Mouse (Mus musculus): ENCODE results near the gene Epo.

The Epo gene

GRCm38 (mm10) chr5:137466946-137467345 lies 66.1 kb downstream of the Epo start:
- no peak for DNase-seq

GRCm38 (mm10) chr5:137465049-137465448 lies 68.0 kb downstream of the Epo start:
- no peak for DNase-seq

GRCm38 (mm10) chr5:137455866-137456591 lies 77.0 kb downstream of the Epo start:
- no peak for DNase-seq

DNA sequence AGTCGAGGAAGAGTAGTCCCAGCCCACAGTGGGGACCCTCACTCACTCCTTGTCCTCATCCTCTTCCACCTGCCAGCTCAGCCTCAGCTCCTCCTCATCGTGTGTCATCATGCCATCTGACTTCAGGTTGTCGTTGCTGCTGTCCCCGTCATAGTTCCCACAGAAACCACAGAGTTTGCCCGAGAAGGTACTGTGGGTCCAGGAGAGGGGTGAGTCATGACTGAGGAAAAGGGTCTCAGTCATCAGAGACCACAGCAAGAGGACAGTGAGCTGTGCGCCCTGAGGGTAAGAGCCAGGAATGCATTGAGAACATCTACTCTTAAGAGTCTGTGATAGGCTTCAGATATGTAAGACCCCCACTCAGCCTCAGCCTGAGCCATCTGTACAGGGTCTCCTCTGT lies 77.8 kb downstream of the Epo start:
- DNase-seq: no peak

- DNase-seq: no peak
Measured at GRCm38 (mm10) chr5:137445536-137445935, 87.5 kb downstream of the Epo start.

- no peak for DNase-seq
Measured at GRCm38 (mm10) chr5:137440216-137440855, 92.7 kb downstream of the Epo start.

DNA sequence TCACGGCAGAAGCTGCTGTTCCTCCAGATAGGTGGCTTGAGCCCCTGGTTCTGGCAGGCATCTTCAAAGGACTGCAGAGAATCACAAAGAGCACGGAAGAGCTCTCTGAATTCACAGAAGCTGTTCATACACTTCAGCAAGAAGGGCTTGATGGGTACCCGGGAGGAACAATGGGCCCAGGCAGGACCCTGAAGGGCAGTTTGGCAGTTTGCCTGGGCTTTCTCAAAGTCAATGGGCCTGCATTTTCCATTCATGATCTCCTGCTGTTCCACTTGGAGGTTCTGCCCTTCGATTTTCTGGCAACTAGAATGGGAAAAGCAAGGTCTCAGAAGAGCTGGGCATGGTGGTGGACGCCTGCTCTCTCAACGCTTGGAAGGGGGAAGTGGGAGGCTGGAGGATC lies 99.2 kb downstream of the Epo start:
- DNase-seq: no peak

Measured in cerebellum, adult 18-20 months (tissue).